Comparison of ENCODE assay signal across 10 mouse cellular contexts in genomic region chr11:51809632-51810224, GRCm38 (mm10). TPM values are rescaled to one million over a fixed set of nuclear protein-coding genes. Genes with fewer than 3 reads are reported as not detected.
DNase-seq lines count a peak whose midpoint lies in the region; ATAC-seq lines count a peak whose summit lies in the region.
"Had no signal": no experiment of that assay in that cellular context is flagged by ENCODE, and none has a peak within 500 bp of the region (broad histone marks: within the 10 kb centered on the region; RNA-seq: fewer than 3 reads in every experiment).

No protein-coding gene starts in this region.

- H3K9ac ChIP-seq in limb, embryonic 11.5 days (ENCODE audit: low read length) = no peak overlapping the region
- H3K9ac ChIP-seq: liver, embryonic 15.5 days; stomach, embryonic 15.5 days had no signal

- ATAC-seq in limb, embryonic 11.5 days (ENCODE audit: insufficient number of reproducible peaks, low FRiP score, low TSS enrichment, low read depth) = no peak

- H3K9me3 ChIP-seq in limb, embryonic 11.5 days (ENCODE audit: control insufficient read depth, low read length) = no peaks in the 10 kb centered on the region
- no peaks in the 10 kb centered on the region for H3K9me3 ChIP-seq in limb, embryonic 10.5 days (replicated peaks)
- H3K9me3 ChIP-seq: liver, embryonic 15.5 days; stomach, embryonic 15.5 days had no signal

- H3K36me3 ChIP-seq in limb, embryonic 11.5 days (ENCODE audit: control insufficient read depth, insufficient read depth, low read length) = no peaks in the 10 kb centered on the region; the same call in 1 of the 2 replicates
- no peaks in the 10 kb centered on the region for H3K36me3 ChIP-seq in limb, embryonic 10.5 days
- H3K36me3 ChIP-seq: liver, embryonic 15.5 days; stomach, embryonic 15.5 days had no signal

- no peak overlapping the region for H3K27ac ChIP-seq in limb, embryonic 11.5 days (replicated peaks; ENCODE audit: low read depth, low read length)
- no peak overlapping the region for H3K27ac ChIP-seq in limb, embryonic 10.5 days
- H3K27ac ChIP-seq: liver, embryonic 15.5 days; stomach, embryonic 15.5 days had no signal

- WGBS in limb, embryonic 11.5 days = 65% methylated on average over 6 of the region's 6 CpGs
- WGBS in limb, embryonic 10.5 days = 67% methylated on average over 6 of the region's 6 CpGs

- H3K4me2 ChIP-seq in limb, embryonic 11.5 days (ENCODE audit: low read depth, severe bottlenecking) = no peak overlapping the region
- H3K4me2 ChIP-seq: liver, embryonic 15.5 days; stomach, embryonic 15.5 days had no signal

- no peak overlapping the region for H3K4me3 ChIP-seq in limb, embryonic 11.5 days (ENCODE audit: low read depth, low read length)
- H3K4me3 ChIP-seq in limb, embryonic 10.5 days = no peak overlapping the region
- H3K4me3 ChIP-seq: liver, embryonic 15.5 days; stomach, embryonic 15.5 days had no signal

- no peaks in the 10 kb centered on the region for H3K27me3 ChIP-seq in limb, embryonic 11.5 days (ENCODE audit: control insufficient read depth, insufficient read depth, low read length)
- no peaks in the 10 kb centered on the region for H3K27me3 ChIP-seq in limb, embryonic 10.5 days (ENCODE audit: low read depth, poor library complexity, severe bottlenecking)
- H3K27me3 ChIP-seq: liver, embryonic 15.5 days; stomach, embryonic 15.5 days had no signal

- DNase-seq in adrenal gland, postnatal 36 days = peak; percentile 39 to 47
- no peak for DNase-seq in adrenal gland, postnatal 25 days
- DNase-seq in limb, embryonic 11.5 days (ENCODE audit: low spot score) = peak; percentile 52
- DNase-seq in limb, embryonic 10.5 days (ENCODE audit: low spot score) = no peak
- DNase-seq in adipocyte (ENCODE audit: low spot score) = peak; percentile 63
- DNase-seq in lung, postnatal 36 days = peak; percentile 83
- no peak for DNase-seq in ovary, postnatal 36 days (ENCODE audit: low spot score)
- no peak for DNase-seq in spleen, postnatal 4 days (ENCODE audit: low spot score in 2 of 2)

- H3K4me1 ChIP-seq in limb, embryonic 11.5 days (ENCODE audit: control insufficient read depth, insufficient read depth, low read length) = peaks cover 7% of the 10 kb centered on the region
- peaks cover 19% of the 10 kb centered on the region for H3K4me1 ChIP-seq in limb, embryonic 10.5 days
- H3K4me1 ChIP-seq: stomach, embryonic 15.5 days had no signal

RNA-seq across cellular contexts. Expression of gene Sar1b, which starts 46.2 kb away (rescaled TPM):
- total RNA-seq in adrenal gland, postnatal 36 days (2021) = 100 to 1,000 TPM in 1 of 2 experiments, 10 to 100 TPM in 1; 95.5 to 112 TPM
- total RNA-seq in adrenal gland, postnatal 25 days (2021) = 93.6 and 96.4 TPM in 2 replicates
- polyA plus RNA-seq in limb, embryonic 11.5 days (2014; fragmentation: Nextera tagmentation; extraction: Ambion mirVana) = 89.5 and 90.5 TPM in 2 replicates
- 96.8 and 106 TPM in 2 replicates for polyA plus RNA-seq in limb, embryonic 10.5 days (2016; fragmentation: Nextera tagmentation; extraction: Ambion mirVana)

RNA-seq across cellular contexts. Expression of gene Sec24a, which starts 46.3 kb away (rescaled TPM):
- 10 to 100 TPM; 33.9 to 34.9 TPM for total RNA-seq in adrenal gland, postnatal 36 days (2021)
- 33.8 and 41.2 TPM in 2 replicates for total RNA-seq in adrenal gland, postnatal 25 days (2021)
- polyA plus RNA-seq in limb, embryonic 11.5 days (2014; fragmentation: Nextera tagmentation; extraction: Ambion mirVana) = 11.4 and 13.6 TPM in 2 replicates
- 10.4 and 13.4 TPM in 2 replicates for polyA plus RNA-seq in limb, embryonic 10.5 days (2016; fragmentation: Nextera tagmentation; extraction: Ambion mirVana)

RNA-seq across cellular contexts. Expression of gene Jade2, which starts 47.7 kb away (rescaled TPM):
- total RNA-seq in adrenal gland, postnatal 36 days (2021) = 10 to 100 TPM; 17.8 to 18.3 TPM
- total RNA-seq in adrenal gland, postnatal 25 days (2021) = 16.3 and 19.8 TPM in 2 replicates
- polyA plus RNA-seq in limb, embryonic 11.5 days (2014; fragmentation: Nextera tagmentation; extraction: Ambion mirVana) = 0.28 and 0.44 TPM in 2 replicates
- 0.69 and 0.78 TPM in 2 replicates for polyA plus RNA-seq in limb, embryonic 10.5 days (2016; fragmentation: Nextera tagmentation; extraction: Ambion mirVana)

Comparison
In these comparisons a context has a peak if more than half of its experiments do, and no peak if none do; other contexts are left out.
1. DNase-seq: peak in adrenal gland, postnatal 36 days (2 of 2), limb, embryonic 11.5 days (single experiment), adipocyte (single experiment) and lung, postnatal 36 days (single experiment); none in adrenal gland, postnatal 25 days (single experiment), limb, embryonic 10.5 days (single experiment), ovary, postnatal 36 days (single experiment) and spleen, postnatal 4 days (0 of 2).